24 mouse cellular contexts compared by ENCODE assay signal in genomic region chr9:106263381-106263924, GRCm38 (mm10). TPM values are rescaled to one million over a fixed set of nuclear protein-coding genes. Genes with fewer than 3 reads are reported as not detected.
DNase-seq lines count a peak whose midpoint lies in the region; ATAC-seq lines count a peak whose summit lies in the region.
"Had no signal": no experiment of that assay in that cellular context is flagged by ENCODE, and none has a peak within 500 bp of the region (broad histone marks: within the 10 kb centered on the region; RNA-seq: fewer than 3 reads in every experiment).

No protein-coding gene starts in this region.

- intact Hi-C loops in left cerebral cortex, postnatal 25 days (cut with DNase I), result no loop called here

- no peak for ATAC-seq in erythroblast, adult 5-6 weeks (replicated peaks; ENCODE audit: low FRiP score, poor library complexity, severe bottlenecking)
- ATAC-seq: CD4-positive, CD25-positive, alpha-beta regulatory T cell, adult 4 months; forebrain, embryonic 13.5 days; forebrain, embryonic 16.5 days; hindbrain, postnatal 0 days had no signal

- peak; percentile 81 to 89 for DNase-seq in lung, adult 18-20 months
- DNase-seq in lung, postnatal 14 days, result no peak
- peak; percentile 18 for DNase-seq in 3T3-L1 (ENCODE audit: low read depth, low spot score)
- DNase-seq in adipocyte (ENCODE audit: low spot score), result peak; percentile 22
- DNase-seq in lung, postnatal 25 days (ENCODE audit: low spot score), result peak; percentile 88
- no peak for DNase-seq in kidney, adult 18-20 months
- DNase-seq in left cerebral cortex, postnatal 25 days (ENCODE audit: low spot score in 2 of 2), result no peak
- DNase-seq: adrenal gland, adult 2 months; adrenal gland, postnatal 14 days; cerebellum, adult 11 months; cerebellum, adult 2 months; cerebellum, adult 9-11 months; cerebellum, postnatal 25 days; gastrocnemius, postnatal 10 days; gastrocnemius, postnatal 36 days; heart, adult 2 months; heart, postnatal 14 days; heart, postnatal 4 days had no signal

RNA-seq across cellular contexts. Expression of gene Alas1, which starts 15.0 kb away (rescaled TPM):
- 100 to 1,000 TPM; 135 to 144 TPM for total RNA-seq in left cerebral cortex, postnatal 25 days (2021)
- total RNA-seq in erythroblast, adult 5-6 weeks (2015; ENCODE audit: low replicate concordance), result 72.5 and 82.2 TPM in 2 replicates
- 51.7 and 126 TPM in 2 replicates for total RNA-seq in erythroblast, adult 5-6 weeks (2017; ENCODE audit: low replicate concordance)

RNA-seq across cellular contexts. Expression of gene Poc1a, which starts 17.4 kb away (rescaled TPM):
- total RNA-seq in left cerebral cortex, postnatal 25 days (2021), result 10 to 100 TPM; 17.2 to 18.9 TPM
- 3.5 and 4.4 TPM in 2 replicates for total RNA-seq in erythroblast, adult 5-6 weeks (2015; ENCODE audit: low replicate concordance)
- 5.0 and 10.6 TPM in 2 replicates for total RNA-seq in erythroblast, adult 5-6 weeks (2017; ENCODE audit: low replicate concordance)

RNA-seq across cellular contexts. Expression of gene Tlr9, which starts 41.1 kb away (rescaled TPM):
- total RNA-seq in left cerebral cortex, postnatal 25 days (2021), result 1 to 10 TPM; 1.1 to 1.2 TPM
- total RNA-seq in erythroblast, adult 5-6 weeks (2015; ENCODE audit: low replicate concordance), result 5.0 and 6.1 TPM in 2 replicates
- 0.56 and 1.9 TPM in 2 replicates for total RNA-seq in erythroblast, adult 5-6 weeks (2017; ENCODE audit: low replicate concordance)
- total RNA-seq: MEL had no signal

Comparison
In these comparisons a context has a peak if more than half of its experiments do, and no peak if none do; other contexts are left out.
1. DNase-seq: peak in lung, adult 18-20 months (2 of 2), 3T3-L1 (single experiment), adipocyte (single experiment) and lung, postnatal 25 days (single experiment); none in lung, postnatal 14 days (single experiment), kidney, adult 18-20 months (single experiment) and left cerebral cortex, postnatal 25 days (0 of 2).